Mouse (Mus musculus): ENCODE measurements at regions not wholly inside any gene's neighbourhood (a gene's known extent, or its start where the extent isn't known, plus 50 kb on each side); places are given as distances from the start of the nearest gene placed in this dataset.

GRCm38 (mm10) chr5:119246824-119247223 lies 423.6 kb upstream of the Tbx3 start:
- no peak for TF ChIP-seq CTCF (IDR thresholded peaks at IDR 0.05)
- no peak for TF ChIP-seq POLR2A (IDR thresholded peaks at IDR 0.05; ENCODE audit: insufficient read depth, low read depth, low read length)

Measured in heart, adult 2 months (tissue).